Mouse (Mus musculus) left cerebral cortex, postnatal 14 days (tissue): ENCODE measurements around the gene Wdr66. TPM values are rescaled to one million over a fixed set of nuclear protein-coding genes. Genes with fewer than 3 reads are reported as not detected.

ENCODE experiments used
- DNase-seq, 2 experiments: peaks; one replicate each; pipeline ENCODE4 v3.0.0; 2021 to 2022; ENCODE audit warnings: low spot score in 2 of 2, mixed read lengths in 1 of 2
- intact Hi-C: fragments of 180-260 bp; cut with DNase I; formaldehyde crosslinking; loops from one replicate; pipeline ENCODE4 v1.15.1; 2025
- total RNA-seq, 2 experiments: library from RNA; stranded (reverse); gene quantifications; 2 replicates each; pipeline ENCODE4 v1.2.3; 2021

Gene Wdr66
- total RNA-seq, 2 experiments from 2014 or later = 6.6 to 8.9 TPM

DNA sequence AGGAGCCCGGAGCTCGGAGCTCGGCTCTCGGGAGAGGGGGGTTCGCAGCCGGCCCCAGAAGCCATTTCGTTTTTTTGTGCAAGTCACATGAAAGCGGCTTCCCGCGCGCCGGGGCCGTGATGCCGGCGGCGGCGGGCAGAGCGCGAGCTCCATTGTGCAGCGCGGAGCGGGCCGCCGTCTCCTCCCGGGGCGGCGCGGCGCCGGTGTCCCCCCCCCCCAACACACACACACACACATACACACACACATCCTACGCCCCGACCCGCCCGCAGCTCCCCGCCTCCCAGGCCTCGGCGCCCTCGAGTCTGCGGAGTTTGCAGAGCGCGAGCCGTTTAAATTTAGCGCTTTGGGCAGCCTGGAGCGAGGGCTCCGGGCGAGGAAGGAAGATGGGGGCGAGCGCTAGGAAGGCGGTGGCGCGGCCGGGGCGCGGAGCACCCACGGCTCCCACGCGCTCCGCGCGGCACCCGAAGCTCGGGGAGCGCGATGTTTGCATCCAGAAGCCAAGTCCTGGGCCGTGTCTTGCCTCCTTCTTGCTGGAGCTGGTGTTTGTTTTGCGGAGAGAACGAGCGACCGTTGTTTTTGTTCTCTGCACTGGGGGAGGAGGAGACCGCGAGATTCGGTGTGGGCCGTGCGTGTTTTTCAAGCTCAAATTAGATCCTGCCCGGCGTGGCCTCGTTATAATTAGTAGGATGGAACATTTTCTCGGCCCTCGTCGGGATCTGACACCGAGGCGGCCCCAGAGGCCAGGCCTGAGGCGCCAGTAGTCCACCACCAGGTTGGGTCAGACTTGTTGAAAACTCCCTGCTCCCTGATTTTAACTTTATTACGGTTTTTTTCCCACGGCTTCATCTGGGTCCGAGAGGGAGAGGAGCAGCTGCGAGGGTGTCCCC, 93.3 kb downstream of the Wdr66 start:
- peak; percentile 63 to 72 for DNase-seq
- intact Hi-C loops = loop anchor here (10.0 kb wide), 1 partner anchor 90 kb away; the partner anchor contains the start of gene Wdr66

DNA sequence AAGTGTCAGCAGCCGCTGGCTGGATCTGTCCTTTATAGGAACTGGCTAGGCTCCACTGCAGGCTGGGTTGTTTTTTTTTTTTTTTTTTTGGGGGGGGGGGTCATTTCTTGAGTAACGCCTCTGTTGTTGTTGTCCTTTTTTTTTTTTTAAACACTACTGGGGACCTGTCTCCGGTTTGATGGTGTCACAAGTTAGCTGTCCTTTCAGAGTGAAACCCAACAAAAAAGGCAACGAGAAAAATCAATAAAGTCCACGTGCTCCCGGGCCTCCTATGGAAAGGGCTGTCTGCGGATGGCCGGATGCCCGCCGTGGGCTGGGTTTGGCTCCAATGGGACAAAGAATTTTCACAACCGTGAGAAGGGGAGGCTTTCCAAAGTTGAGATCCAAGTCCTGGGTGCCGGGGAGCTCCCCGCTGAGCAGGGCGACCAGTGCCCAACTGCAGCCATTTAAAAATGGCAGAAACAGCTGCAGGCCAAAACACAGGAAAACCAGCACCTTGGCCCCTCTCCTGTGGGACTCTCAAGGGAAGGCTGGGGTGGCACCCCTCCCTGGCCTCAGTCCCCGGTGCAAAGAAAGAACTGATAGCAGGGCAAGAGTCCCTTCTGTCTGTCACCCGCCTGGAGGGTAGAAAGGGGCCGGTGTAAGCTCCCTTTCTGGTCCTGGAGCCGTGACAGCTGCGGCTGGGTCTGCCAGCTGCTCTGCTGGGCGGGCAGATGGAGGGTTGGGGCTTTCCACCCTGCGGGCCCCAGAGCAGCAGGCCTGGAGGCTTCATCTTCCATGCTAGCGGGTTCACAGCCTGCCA, 94.2 kb downstream of the Wdr66 start:
- intact Hi-C loops = loop anchor here (1.0 to 10.0 kb wide), 2 partner anchors 21 to 91 kb away; partner anchors contain the start of gene Wdr66
- DNase-seq = peak; percentile 65 to 73

DNA sequence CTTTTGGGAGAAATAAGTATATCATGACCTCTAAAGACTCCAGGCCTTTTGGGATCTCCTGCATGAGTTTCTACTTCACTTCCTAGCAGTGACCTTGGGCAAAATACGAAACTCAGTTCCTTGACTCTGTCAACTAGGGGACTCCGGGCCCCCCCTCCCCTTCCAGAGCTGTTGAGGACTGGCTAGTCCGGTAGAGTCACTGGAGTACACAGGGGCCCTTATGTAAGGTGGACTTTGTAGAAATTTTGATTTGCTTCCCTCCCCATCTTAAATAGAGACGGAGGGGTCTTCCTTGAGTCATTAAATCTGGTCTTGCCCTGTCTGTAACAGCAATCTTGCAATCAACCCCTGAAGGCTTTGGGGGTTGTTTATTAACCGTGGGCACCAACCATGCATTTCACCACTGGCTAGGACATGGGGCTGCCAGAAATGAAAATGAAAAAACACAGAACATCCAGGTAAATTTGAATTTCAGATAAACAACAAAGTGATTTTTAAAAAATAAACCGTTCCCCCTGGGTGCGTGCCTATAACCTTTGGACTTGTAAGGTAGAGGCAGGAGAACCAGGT, 94.9 kb downstream of the Wdr66 start:
- no peak for DNase-seq
- intact Hi-C loops = loop anchor here (1.0 to 10.0 kb wide), 2 partner anchors 21 to 92 kb away; partner anchors contain the start of gene Wdr66

DNA sequence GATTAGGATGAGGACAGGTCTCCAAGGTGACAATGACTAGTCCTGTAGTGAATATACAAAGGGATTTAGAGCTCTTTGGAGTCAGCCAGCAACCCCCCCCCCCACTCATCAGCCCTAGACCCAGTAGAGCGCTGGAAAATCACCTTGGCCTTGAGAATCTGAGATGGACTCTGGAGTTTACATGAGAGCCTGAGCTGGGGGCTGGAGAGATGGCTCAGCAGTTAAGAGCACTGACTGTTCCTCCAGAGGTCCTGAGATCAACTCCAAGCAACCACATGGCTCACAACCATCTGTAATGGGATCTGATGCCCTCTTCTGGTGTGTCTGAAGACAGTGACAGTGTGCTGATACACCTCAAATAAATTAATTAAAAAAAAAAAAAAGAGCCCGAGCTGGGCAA, 96.1 kb downstream of the Wdr66 start:
- intact Hi-C loops = loop anchor here (10.0 kb wide), 1 partner anchor 93 kb away; the partner anchor contains the start of gene Wdr66
- no peak for DNase-seq

DNA sequence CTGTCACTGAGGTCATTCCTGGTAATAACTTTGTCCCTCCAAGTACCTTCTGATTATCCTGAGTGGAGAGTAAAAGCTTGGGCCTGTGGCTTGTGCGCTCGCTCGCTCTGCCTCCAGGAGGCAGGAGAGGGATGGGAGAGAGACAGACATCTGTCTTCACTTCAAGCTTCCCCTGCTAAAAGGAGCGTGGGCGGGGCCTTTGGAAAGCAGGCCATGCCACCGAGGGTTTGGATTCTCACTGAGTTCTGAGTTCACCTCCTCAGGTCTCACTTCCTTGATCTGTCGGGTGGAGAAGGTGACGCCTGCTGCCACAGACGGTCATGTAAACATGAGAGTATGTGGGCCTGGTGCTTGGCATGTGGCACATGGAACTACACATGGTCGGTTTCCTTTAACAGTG, 98.5 kb downstream of the Wdr66 start:
- DNase-seq = peak in 1 of 2 experiments; percentile 34
- intact Hi-C loops = no loop called here

DNA sequence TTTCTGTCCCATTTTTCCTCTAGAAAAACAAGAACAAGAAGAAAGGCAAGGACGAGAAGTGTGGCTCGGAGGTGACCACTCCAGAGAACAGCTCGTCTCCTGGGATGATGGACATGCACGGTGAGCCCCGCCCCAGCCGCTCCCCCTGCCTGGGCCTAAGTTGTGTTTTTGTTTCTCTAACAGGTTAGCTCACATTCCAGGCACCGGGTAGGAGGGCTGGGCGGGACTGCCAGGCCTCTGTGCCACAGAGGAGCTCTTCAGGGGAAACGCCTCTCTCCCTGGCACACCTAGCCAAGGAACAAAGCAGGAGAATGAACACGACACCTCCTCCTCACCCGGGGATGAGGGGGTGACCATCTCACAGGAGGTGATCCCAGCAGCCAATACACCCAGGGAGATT, 104.0 kb downstream of the Wdr66 start:
- no peak for DNase-seq
- intact Hi-C loops = no loop called here

DNA sequence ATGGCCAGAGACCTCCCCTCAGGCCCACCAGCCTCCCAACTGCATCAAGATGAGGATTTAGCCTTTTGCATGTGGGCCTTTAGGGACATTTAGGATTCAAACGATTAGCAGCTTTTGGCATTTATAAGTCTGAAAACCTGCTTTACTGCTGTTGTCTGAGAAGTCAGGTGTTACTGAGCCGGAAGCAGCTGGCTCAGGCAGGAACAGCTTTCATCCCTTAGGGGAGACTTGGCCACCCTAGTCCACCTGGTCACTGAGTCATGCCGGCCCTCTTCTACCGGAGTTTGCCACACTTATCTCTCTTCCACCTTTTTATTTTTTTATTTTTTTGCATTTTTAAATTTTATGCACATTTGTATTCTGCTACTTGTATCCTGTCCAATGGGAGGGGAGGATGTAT, 105.4 kb downstream of the Wdr66 start:
- intact Hi-C loops = no loop called here

DNA sequence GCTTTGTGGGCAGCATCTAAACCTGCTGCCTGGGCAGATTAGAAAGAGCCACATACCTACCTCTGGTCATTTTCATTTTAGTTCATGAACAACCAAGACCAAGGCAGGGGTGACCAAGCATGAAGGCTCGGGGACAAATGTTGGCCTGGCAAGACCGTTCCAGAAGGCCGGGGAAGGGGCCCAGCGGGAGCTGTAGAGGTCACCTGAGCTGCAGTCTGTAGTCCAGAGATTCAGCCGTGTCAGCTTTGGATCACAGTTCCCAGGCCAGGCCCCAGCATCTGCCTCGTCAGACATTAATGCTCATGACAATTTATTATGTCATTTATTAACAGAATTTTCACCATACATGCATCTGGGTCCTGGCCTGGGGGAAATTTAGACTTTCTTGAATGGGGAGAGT, 107.5 kb downstream of the Wdr66 start:
- no peak for DNase-seq
- intact Hi-C loops = no loop called here

More for the DNA sequence above, 105.4 kb downstream of the Wdr66 start:
- DNase-seq = no peak

DNA sequence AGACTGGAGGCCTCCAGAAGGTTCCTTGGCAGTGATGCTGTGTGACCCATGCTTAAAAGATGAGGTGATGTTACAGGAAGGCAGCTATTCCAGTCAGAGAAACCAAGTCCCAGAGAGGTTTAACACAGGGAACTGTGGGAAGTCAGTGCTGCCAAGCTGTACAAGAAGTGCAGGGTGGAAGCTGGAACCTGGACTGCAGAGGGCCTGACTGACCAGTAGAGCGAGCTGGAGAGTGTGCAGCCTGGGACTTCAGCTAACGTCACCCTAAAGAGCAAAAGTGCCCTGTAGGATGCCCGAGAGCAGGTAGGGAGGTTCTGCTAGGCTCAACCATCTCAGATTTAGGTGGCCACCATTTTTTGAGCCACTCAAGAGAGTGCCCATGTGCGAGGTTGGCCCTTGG, 111.0 kb downstream of the Wdr66 start:
- DNase-seq = no peak
- intact Hi-C loops = no loop called here

DNA sequence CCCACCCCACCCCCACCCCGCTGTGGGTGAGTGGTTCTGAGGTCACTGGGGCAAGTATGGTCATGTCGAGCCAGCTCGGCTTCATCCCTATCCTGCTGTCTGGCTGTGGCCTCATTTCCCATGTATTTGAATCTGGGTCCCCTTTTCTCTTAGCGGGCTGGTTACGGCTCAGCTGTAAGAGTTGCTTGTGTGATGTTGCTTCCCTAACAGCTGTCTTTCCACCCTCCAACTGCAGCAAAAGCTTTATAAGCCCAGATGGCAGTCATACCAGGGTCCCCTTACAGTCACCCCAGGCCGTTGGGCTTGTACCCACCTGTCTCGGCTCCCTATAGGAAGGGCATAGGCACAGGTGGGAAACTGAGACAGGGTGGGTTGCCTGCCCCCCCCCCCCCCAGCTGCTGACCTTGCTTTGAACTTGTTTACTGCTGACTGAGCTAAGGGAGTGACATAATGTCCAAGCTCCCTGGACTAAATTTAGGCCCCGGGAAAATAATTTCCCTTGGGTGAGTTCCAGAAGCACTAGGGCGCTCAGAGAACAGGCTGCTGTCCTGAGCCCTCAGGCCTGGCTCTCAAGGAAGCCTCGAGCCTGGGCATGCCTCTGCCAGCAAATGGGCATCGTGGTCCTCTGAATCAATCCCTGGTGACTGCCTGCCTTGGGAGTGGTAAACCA, 112.5 kb downstream of the Wdr66 start:
- no peak for DNase-seq

DNA sequence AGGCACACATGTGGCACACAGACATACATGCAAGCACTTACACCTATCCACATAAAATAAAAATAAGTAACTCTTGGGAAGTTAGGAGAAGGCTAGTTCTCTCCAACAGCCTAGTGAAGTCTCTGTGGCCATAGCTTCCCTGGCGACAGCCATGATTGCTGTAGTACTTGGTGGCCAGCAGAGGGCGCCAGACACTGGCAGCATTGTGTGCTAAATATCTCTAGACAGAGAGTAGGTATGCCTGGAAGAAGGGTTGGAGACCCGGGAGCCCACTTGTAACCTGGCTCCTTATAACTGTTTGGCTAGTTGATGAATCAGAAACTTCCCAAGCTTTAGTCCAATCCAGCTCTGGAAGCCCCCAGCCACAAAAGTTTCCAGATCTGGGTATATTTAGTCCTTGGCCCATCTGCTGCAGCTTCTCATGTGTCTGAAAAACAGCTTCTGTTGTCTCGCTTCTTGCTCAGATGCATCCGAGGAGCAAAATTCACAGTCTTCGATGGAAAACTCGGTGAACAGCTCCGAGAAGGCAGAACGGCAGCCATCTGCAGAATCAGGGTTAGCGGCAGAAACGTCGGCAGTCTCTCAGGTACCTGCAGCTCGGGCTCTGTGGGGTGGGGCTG, 117.1 kb downstream of the Wdr66 start:
- intact Hi-C loops = loop anchor here (5.0 kb wide), 1 partner anchor 117 kb away; the partner anchor contains the start of gene Wdr66
- DNase-seq = peak; percentile 55 to 63

More for the DNA sequence above, 112.5 kb downstream of the Wdr66 start:
- intact Hi-C loops = no loop called here

DNA sequence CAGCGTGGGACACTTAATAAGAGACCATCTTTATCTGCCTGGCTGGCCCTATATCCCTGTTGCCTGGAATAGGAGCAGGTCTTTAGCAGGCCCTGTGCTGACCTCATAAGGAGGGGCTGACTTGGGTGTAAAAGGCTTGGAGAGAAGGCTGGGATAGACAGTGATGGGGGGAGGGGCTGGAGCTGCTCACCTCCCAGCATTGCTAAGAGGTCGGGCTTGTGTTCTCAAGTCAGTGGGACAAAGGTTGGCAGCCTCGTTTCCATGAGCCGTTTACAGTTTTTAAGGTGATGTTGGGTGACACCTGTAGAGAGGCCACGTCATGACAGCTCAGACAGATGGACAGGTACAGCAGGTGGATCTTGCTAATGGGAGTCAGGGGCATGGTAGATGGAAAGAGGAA, 118.1 kb downstream of the Wdr66 start:
- intact Hi-C loops = no loop called here
- no peak for DNase-seq

DNA sequence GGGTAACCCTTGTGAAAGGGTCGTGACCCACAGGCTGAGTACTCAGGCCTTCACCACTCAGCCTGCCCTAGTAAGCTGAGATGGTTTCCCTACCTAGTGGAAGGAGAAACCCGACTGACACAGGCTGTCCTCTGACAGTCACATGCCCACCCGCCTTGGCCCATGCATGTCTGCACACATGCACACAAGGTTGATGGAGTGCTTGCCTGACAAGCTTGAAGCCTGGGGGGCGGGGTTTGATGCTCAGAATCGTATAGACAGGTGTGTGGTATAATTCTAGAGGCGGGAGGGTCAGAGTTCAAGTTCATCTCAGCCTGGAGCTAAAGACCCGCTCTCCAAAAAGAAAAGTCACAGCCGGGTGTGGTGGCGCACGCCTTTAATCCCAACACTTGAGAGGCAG, 123.4 kb downstream of the Wdr66 start:
- DNase-seq = no peak
- intact Hi-C loops = loop anchor here (5.0 kb wide), 1 partner anchor 127 kb away; no protein-coding TSS in a partner anchor

DNA sequence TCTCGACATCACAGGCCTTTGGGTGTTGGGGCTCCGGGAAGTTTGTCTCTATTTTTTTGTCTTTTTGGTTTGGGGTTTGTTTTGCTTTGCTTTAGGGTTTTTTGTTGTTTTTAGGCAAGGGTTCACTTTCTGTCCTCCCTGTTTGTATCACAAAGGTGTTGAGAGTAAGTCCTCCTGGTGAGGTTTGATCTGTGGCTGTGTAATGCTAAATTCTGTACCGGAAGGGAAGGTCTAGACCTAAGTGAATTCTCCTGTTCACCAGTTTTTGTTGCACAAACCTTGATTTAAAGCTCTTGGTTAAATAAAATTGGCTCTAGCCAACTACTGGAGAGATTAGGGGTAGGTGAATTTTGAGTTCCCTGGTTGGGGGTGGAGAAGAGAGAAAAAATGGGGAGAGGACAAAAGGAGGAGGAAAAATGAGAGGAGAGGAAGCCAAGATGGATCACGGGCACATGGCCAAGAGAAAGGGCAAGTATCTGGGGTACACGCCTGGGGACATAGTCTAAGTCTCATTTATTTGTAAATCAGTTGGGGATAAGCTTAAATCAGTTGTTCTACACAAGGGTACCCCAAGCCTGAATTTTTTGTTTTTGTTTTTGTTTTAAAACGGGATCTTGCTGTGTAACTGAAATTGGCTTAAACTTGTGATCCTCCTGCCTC, 124.0 kb downstream of the Wdr66 start:
- intact Hi-C loops = loop anchor here (5.0 kb wide), 1 partner anchor 126 kb away; no protein-coding TSS in a partner anchor
- DNase-seq = no peak

DNA sequence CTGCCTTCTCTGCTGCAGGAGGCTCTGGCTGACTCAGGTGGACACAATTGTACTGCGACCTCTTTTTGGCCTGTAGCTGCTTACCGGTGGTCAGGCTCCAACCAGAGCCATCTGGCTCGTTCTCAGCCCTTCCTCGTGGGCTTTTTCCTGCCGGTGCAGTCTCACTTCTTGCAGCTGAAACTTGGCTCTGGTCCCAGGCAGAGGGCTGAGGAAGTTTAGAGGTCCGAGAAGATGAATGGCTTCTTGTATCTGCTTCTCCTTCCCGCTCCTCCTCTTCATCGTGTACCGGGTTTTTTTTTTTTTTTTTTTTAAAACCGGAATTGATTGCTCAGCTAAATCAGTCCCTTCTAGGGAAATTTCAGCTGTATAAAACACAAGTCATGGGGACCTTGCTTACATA, 124.7 kb downstream of the Wdr66 start:
- peak; percentile 68 to 80 for DNase-seq
- intact Hi-C loops = loop anchor here (5.0 kb wide), 1 partner anchor 126 kb away; no protein-coding TSS in a partner anchor
